Mouse (Mus musculus) embryo, embryonic 9.5 days (tissue): ENCODE data around the gene Dock9.
A peak's percentile ranks its signal among the peaks of the same experiment; 100 is the strongest.
"Not testable (repeated sequence)": the region's sequence is repeated elsewhere in the genome, so short reads cannot be mapped to it uniquely, and the experiment has no call there.

Source experiments
- DNase-seq: peaks from one replicate; pipeline ENCODE4 v3.0.0-alpha.2; 2017; ENCODE audit errors: extremely low spot score

The Dock9 gene

DNA sequence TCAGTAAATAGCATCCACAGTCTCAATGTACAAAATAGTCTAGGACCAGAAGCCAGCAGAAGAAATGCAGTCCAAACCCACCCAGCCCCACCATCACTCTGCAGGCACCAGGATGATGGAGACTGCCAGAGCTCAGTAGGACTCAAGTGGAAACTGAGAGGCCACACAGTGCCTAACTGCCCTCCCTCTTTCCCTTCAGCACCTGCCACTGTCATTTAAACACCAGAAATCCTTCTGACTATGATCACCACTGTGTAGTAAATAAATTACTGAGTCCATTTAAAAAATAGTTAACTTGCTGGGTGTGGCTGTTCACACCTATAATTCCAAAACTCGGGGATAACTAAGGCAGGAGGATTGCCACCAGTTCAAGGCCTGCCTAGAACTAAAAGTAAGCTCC lies 97.6 kb downstream of the Dock9 start:
- DNase-seq, result no peak

DNA sequence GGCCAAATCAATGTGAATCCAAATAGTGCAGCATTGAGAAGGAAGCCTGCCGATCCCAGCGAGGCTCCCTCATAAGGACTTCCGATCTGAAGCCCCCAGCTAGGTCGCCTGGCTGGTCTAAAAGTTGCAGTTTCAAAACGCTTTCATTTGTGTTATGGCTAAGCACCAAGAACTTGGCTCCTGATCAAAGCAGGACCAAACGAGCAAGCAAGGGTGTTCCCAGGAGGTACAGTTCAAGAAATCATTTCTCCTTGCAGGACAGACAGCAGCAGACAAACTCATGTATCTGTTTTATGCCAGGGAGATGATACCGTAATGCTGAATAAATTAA lies 99.1 kb downstream of the Dock9 start:
- DNase-seq, result no peak

DNA sequence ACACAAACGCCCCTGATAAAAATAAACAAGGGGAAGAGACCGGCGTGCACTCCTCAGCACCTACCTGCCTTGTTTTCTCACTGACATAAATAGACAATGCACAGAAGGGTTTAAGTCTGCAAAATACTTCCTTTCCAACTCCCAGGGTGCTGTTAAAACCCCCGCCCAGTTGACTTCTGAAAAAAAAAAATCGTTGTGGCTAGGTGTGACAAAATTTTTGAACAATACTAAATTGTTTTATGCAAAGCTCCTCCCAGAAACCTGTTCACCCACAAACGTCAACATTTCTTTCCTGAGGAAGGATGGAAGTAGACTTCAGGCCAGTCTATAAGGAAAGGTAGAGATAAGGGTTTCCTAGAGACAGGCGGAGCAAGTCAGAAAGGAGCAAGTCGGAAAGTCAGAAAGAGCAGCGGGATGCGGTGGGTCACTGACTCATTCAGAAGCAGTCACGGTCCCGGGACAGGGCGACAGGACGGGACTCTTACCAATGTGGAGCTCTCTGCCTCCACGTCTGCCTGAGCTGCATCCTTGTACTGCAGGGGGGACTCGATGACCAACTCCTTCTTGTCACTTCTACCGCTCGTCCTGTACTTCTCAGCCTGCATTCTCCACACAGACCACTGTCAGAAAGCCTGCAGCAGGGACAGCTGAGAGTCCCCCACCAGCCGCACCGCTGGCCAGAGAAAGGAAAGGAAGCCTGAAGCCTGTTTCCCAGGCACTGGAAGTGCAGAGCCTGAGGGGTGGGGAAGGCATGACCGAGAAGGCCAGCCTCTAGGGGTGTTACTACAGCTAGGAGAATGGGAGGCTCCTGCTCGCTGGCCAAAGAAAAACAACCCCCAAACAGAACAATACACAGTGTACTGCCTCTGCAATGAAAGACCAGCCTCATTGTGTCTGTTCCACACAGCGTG lies 99.7 kb downstream of the Dock9 start:
- DNase-seq, result peak; percentile 66

DNA sequence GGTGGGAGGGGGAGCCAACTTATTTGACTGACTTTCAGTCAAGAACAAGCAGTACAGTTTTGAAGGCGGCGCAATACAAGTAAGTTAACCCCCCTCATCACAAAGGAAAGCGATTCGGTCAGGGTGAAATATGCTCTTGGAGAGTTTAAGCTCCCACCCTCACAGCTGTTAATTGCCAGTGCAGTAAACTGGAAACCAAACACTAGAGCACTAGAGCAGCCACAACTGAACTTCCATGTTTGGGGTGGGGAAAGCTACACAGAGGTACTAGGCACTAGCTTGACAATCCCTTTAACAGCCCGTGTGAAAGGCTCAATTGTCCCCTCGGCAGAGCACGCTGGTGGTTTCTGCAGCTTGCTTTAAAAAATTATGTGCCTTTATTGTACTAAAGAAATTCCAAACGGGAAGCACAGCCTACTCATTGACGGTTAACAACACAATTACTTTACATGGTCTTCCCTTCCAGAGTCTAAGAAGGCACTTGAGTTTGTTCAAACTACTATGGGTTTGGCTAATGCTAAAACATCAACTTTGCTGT lies 100.4 kb downstream of the Dock9 start:
- no peak for DNase-seq

DNA sequence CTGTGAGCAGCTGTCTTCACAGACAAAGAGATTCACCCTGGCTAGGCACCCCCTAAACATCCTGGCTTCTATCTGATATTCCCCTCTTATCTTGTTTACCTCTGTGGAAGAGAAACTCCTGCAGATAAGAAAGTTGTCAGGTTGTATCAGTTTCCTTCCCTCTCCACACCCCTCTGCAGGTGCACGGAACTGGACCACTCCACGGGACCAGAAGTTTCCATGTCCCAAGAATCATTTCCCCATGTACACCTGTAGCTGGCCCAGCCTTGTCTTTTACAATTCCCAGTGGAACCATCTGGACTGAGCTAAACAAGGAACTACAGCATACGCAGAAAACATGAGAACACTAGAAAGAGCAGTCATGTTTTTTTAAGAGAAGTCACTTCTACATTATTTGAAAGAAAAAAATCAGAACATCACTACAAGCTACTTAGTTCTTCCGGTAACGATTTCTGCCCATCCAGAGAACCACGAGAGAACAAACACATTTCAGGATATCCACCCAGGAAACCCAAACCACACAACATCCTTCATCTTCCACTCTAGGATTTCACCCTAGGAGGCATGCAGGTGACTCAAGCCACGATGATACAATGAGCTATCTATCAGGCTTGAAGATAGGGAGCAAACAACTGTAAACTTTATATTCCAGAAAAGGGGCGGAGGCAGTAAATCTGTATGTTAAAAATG lies 101.1 kb downstream of the Dock9 start:
- no peak for DNase-seq

DNA sequence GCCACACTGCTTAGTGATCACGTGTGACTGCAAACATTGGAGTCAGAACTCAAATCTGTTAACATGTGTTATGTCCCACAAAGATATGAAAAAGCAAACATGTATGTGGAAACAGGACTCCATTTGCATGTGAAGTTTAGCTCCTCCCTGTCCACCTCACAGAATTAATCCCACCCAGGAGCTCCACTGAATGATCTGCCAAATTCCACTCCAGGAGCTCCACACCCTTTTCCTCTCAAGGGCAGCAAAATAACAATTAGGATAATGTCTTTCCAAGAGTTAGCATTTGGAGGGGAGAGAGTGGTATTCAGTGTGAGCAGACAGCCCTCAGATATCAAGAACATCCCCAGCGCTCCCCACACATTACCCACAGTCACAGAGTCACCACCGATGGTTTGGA lies 102.9 kb downstream of the Dock9 start:
- no peak for DNase-seq

DNA sequence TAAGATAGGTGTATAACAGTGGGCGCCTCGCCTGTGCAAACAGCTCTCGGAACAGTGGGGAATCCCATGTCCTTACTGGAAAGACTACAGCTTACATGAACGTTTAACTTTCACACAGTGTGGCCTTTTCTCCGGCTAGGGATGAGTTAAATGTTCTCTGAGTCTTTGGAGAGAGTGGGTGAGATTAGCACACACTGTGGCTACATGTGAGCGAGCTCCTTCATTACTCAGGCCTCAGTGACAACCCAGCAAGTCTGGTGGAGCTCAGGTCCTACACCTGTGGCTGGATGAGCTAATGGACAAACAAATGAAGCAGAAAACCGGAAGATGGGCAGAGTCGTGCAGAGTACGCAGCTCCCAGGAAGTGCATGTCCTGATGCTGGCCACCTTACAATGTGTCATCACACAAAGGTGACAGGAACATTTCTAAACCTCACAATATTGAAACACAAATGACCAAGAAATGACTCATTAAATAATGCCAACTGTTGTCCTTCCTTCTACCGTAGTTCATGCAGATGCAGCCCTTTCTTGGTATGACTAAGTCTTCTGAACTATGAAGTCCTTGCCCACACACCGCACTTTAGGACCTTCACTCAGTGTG lies 103.5 kb downstream of the Dock9 start:
- no peak for DNase-seq

DNA sequence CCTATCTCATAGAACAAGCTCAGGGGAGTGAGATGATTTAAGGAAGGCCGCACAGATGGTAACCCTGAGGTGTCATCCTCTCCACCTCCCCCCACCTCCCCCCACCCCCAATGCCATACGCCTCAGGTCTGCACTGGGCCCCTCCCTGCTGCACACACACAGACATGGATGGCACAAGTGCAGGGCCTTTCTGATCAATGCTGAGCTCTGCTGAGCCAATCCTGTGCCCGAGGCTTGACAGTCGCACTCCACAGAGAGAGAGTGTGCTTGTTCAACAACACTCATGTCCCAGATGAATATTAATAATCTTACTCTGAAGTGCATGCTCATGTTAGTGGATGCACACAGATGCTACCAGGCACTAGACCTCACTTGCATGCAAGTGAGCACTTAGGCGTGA lies 108.0 kb downstream of the Dock9 start:
- DNase-seq, result not testable (repeated sequence)

DNA sequence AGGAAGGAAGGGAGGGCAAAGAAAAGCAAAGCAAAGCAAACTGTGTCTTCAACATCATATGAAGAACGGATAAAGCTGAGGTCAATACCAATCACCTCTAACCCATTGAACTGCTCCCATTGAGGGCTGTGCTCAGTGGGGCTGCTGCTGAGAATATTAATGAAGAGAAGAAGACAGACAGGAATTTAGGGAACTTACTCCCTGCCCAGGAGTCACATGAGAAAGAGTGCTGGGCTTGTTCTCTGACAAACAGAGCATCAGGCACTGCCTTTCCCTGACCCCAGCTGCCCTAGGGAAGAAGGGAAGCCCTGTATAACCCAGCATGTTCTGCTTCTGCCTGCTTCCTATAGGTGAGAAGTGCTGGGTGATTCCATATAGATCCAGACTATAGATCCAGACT lies 109.5 kb downstream of the Dock9 start:
- DNase-seq, result no peak

DNA sequence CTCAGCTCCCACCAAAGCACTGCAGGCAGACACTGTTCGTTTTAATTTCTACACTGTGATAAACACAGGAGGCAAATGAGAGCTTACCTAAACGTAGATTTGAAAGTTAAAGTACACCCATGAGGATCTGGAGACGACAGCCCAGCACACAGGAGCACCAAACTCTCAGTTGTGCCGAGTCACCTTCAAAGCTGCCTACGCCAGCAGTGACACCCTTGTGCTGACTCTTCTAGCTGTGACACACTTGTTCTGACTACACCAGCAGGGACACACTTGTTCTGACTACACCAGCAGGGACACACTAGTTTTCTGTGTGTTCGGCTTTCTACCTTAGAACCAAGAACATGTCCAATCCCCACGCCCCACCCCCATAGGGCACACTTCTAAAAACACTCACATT lies 110.4 kb downstream of the Dock9 start:
- DNase-seq, result no peak

DNA sequence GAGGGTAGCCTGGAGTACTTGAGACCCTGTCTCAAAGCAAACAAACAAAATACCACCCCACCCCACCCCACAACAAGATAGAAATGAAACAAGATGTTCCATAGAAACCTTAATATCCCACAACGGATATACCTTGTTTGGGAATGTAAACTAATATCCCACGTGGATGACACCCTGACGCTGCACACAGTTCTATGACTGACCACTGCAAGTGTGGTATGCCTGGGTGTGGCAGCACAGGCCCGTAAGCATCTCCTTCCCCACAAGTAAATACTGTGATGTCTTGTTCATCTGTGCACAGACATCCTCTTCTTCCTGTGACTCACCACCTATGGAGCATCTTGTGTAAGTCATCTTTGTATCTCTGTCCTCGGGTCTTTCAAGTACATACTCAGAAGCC lies 118.7 kb downstream of the Dock9 start:
- DNase-seq, result no peak

DNA sequence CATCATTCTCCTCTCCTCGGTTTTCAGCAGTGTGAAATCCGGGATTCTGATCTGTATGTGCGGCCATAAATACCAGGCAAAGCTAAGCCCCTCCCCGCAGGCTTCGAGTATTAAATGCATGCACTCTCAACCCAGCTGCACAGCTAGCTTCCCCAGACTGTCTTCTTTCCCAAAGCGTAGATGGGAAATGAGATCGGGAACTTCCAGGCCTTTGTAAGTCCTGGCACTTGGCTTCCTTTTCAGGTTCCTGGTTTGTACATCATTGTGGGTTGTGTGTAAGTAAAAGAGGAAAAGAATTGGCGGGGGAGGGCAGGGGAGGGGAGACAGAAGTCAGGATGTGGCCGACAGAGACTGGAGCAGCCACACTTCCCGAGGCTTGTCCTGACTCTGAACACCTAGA lies 119.2 kb downstream of the Dock9 start:
- no peak for DNase-seq

DNA sequence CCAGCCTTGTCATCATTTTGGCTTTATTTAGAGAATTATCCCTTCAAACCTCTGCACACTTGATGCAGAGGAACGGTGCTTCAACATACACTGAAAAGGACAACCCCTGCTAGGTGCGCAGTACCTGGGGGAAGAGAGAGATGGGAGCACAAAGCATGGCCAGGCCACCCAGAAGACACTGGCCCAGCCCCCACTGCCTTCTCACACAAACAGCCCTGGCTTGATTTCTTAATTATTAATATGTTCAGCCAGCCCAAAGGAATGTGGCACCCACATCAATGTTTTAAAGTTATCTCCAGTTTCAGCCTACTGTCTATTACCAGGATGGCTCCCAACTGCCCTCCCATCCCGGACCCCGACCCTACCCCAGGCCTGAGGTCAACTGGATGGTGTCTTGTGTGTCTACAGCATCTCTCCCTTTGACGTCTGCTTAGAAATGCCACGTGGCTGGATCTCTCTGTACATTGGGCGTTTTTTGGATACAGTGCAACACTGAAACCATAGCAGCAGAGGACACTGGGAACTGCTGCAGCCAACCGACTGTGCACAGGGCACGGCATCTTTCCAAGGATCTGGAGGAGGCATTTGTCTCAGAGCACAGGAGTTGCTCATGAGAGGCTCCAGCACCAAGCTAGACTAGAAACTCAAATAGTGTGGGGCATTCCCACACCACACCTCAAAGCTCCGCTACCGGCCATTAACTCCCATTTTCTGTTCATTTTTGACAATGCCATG lies 120.9 kb downstream of the Dock9 start:
- no peak for DNase-seq

DNA sequence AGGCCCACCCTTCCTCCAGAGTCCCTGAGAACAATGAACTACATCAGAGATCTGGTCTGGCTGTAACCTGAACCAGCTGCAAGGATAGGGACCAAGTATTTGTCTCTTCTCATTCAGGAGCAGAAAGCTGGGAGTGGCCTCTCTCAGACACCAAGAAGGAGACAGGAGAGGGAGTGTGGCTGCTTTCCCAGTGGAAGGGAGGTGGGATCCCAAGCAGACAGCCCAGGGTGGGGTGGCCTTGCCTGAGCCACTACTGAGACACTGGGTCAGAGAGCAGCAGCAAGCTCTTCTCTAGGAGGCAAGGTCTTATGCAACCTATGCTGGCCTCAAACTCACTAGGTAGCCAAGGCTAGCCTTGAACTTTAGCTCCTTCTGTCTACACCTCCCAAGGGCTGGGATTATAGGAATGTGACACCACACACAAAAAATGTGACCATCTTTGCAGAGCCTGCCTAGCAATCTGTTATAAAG lies 121.5 kb downstream of the Dock9 start:
- DNase-seq, result peak; percentile 6

DNA sequence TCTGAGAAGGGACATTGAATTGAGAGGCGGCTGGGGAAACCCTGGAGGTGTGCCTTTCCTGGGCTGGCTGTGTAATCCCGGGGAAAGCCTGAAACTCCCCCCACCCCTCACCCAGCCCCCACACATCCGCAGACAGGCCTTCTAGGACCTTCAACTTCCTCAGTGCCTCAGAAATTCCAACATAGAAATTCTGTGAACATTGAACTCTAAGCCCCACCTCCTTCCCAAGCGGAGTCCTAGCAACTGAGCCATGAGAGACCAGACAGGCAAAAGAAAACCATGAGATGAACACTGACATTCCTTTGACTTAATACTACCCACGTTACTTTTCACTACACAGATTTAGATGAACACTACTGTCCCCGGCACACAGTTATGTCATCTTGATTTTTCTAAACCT lies 122.1 kb downstream of the Dock9 start:
- no peak for DNase-seq

DNA sequence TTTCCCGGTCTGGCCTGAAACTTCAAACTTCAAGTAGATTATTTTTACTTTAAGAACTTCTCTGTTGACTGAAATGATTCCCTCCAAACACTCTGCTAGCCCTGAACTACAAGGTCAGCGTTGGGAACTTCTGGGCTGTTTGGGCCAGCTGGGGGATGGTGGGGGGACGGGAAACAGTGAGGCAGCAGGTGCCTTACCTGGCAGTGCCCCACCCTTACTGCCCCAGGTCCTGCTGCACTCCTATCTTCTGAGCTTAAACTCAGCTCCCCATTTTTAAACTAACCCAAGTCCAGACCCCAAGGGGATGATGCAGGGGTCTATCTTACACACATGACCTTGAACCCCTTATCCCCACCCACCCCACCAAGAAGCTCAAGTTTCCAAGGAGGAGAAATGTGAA lies 122.5 kb downstream of the Dock9 start:
- DNase-seq, result no peak

DNA sequence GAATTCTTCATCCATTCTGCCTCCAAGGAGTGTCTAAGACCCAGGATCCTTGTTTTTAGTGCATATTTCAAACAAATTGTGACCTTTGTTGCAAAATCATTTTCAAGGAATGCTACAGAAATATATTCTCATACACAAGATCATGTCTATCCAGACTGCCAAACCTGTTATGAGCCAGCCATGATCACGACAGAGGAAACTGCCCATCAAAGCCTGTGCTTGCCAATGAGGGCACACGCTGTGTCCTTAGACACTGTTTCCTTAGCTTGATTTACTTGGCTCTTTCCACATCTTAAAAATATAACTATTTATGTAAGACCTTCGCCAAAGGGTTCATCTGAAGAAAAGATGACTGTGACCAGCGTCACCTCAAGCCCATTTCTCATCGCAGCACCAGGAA lies 127.6 kb downstream of the Dock9 start:
- no peak for DNase-seq

DNA sequence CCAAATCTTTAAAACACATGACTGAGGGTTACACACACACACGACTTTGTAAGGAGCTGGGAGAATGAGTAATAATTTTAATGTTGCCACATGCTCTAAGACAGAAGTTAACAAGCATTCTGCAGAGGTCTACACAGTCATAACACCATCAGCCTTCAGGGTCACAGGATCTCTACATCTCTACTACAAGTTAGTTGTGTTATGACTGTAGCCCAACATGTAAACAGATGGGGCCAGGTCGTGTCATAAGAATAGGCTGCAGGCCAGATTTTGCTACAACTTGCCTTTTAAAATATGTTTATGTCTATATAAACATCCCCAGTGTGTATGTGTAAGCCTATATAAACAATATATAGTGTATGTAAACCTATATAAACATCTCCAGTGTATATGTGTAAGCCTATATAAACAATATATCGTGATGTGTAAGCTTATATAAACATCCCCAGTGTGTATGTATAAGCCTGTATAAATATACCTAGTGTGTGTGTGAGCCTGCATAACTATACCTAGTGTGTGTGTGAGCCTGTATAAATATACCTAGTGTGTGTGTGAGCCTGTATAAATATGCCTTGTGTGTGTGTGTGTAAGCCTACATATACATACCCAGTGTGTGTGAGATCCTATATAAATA lies 130.9 kb downstream of the Dock9 start:
- no peak for DNase-seq

DNA sequence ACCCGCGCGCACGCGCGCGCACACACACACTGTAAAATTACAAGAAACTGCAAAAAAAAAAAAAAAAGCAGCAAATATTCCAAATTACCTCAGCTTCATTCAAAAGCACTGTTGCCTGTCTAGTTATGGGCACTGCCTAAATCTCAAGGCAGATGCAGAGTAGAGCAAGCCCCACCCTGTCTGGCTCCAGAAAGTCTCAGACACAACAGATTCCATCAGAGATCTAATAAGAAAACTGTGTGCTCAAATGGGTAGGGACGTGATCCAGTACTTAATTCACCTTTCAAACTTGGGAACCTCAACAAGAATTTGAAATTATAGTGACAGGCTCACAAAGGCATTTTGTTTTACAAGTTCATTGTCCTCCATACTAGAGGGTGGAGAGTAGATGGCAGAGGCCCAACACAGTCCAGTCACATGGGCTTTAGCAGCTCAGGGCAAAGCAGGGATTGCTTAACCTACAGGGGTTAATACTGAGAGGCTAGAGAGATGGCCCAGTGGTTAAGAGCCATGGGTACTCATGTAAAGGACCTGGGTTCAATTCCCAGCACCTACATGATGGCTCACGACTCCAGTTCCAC lies 131.9 kb downstream of the Dock9 start:
- DNase-seq, result no peak

DNA sequence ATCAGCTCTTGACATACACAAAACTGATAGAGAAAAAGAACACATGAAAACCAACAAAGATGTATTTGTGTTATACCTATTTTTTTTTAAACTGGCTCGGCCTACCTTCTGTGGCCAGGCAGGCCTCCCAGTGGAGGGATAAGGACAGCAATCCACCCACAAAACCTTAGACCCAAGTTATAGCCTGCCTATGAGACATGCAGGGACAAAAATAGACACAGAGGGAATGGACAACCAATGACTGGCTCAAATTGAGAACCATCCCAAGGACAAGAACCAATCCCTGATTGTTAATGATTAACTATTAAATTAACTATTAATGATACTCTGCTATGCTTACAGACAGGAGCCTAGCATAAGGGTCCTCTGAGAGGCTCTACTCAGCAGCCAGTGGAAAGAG lies 133.7 kb downstream of the Dock9 start:
- no peak for DNase-seq

DNA sequence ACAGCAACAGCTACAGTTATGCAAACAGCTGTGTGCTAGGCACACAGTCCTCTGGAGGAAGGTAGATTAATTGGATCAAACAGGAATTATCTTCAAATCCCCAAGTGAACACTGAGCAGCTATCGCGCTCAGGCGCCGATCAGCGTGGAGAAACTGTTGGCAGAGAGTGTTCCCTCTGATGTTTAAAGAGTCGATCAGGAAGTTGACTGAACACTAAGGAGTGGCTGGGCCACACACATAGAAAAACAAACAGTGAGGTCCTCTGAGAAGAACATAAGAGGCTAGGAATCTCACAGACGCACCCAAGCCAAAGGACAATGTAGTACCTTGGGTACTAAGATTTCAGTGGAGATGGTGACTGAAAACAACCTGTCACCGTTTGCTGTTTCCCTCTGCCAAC lies 136.7 kb downstream of the Dock9 start:
- DNase-seq, result no peak
